Mouse (Mus musculus) ES-Bruce4 (cell line): ENCODE data around the gene Adamts4. TPM values are rescaled to one million over a fixed set of nuclear protein-coding genes. Genes with fewer than 3 reads are reported as not detected.

Experiments
- H3K27ac ChIP-seq: 2 replicates; pipeline ENCODE4 v1.5.1; 2012; ENCODE audit warnings: low read length, inconsistent platforms; ENCODE audit not compliant: insufficient read depth
- H3K27me3 ChIP-seq: 2 replicates; pipeline ENCODE4 v1.6.1; 2012; ENCODE audit warnings: mild to moderate bottlenecking, low read length, inconsistent platforms; ENCODE audit not compliant: control insufficient read depth, poor library complexity, insufficient read depth, severe bottlenecking
- H3K36me3 ChIP-seq: 2 replicates; pipeline ENCODE4 v1.6.1; 2012; ENCODE audit warnings: inconsistent platforms, mild to moderate bottlenecking, low read length, moderate library complexity; ENCODE audit not compliant: control insufficient read depth, poor library complexity, insufficient read depth, severe bottlenecking
- H3K4me1 ChIP-seq: one replicate; pipeline ENCODE4 v1.8.1; 2011; ENCODE audit warnings: low read length; ENCODE audit not compliant: control insufficient read depth, insufficient read depth
- H3K4me3 ChIP-seq: 2 replicates; pipeline ENCODE4 v1.5.1; 2011; ENCODE audit warnings: low read depth, mild to moderate bottlenecking, low read length
- H3K9ac ChIP-seq: 2 replicates; pipeline ENCODE4 v1.6.1; 2012; ENCODE audit warnings: low read depth, mild to moderate bottlenecking, inconsistent platforms; ENCODE audit not compliant: poor library complexity, severe bottlenecking
- H3K9me3 ChIP-seq: replicated peaks from 2 replicates; pipeline ENCODE4 v1.6.1; 2012; ENCODE audit warnings: mild to moderate bottlenecking, low read length, inconsistent platforms; ENCODE audit not compliant: control insufficient read depth, poor library complexity, insufficient read depth, severe bottlenecking
- CTCF ChIP-seq: IDR thresholded peaks from one replicate; pipeline ENCODE4 v1.8.1; 2011; ENCODE audit warnings: low read depth, low read length
- EP300 ChIP-seq: IDR thresholded peaks from 2 replicates; pipeline ENCODE4 v1.6.1; 2011; ENCODE audit warnings: low read depth, low read length; ENCODE audit not compliant: insufficient read depth
- POLR2A ChIP-seq: IDR thresholded peaks from one replicate; pipeline ENCODE4 v1.8.1; 2011; ENCODE audit warnings: low read length; ENCODE audit not compliant: insufficient read depth
- polyA plus RNA-seq: library from polyadenylated mRNA; stranded (reverse); fragments of >200 nt; gene quantifications from 2 replicates; pipeline ENCODE4 v1.2.4, GENCODE M21; 2011; ENCODE audit warnings: low read depth; ENCODE audit not compliant: missing spikeins, insufficient read depth, insufficient read length

Adamts4 gene
- polyA plus RNA-seq, 1 experiment = 3.5 TPM

- Histone ChIP-seq H3K9ac (peak within 1 kb of the TSS; percentile 37), H3K36me3 (no peaks in the 10 kb centered on the region), H3K4me1 (peaks cover 8% of the 10 kb centered on the region), H3K4me3 (peak within 1 kb of the TSS; percentile 62), H3K27me3 (no peaks in the 10 kb centered on the region), H3K9me3 (no peaks in the 10 kb centered on the region), H3K27ac (peak within 1 kb of the TSS; percentile 4; the same call in 1 of the 2 replicates)
- no peak for TF ChIP-seq EP300
- TF ChIP-seq CTCF = no peak
- TF ChIP-seq POLR2A = no peak
Observed at GRCm38 (mm10) chr1:171250680-171251593, 716 bp downstream of the Adamts4 start, which contains the start of gene Ndufs2. TSS of gene Ndufs2 (minus strand) at chr1:171251388.

GRCm38 (mm10) chr1:171251594-171252324 lies 1.5 kb downstream of the Adamts4 start:
- Histone ChIP-seq H3K36me3 (no peaks in the 10 kb centered on the region), H3K27me3 (no peaks in the 10 kb centered on the region), H3K9ac (peak overlapping the region; percentile 37), H3K4me3 (peak overlapping the region; percentile 62), H3K9me3 (no peaks in the 10 kb centered on the region), H3K27ac (peak overlapping the region; percentile 4; the same call in 1 of the 2 replicates), H3K4me1 (peaks cover 8% of the 10 kb centered on the region)
- TF ChIP-seq CTCF = no peak
- no peak for TF ChIP-seq EP300
- TF ChIP-seq POLR2A = no peak

- Histone ChIP-seq H3K27me3 (no peaks in the 10 kb centered on the region), H3K9me3 (no peaks in the 10 kb centered on the region), H3K36me3 (no peaks in the 10 kb centered on the region), H3K27ac (peak overlapping the region; percentile 4; the same call in 1 of the 2 replicates), H3K4me1 (peaks cover 8% of the 10 kb centered on the region), H3K4me3 (peak overlapping the region; percentile 4), H3K9ac (peak overlapping the region; percentile 37)
- TF ChIP-seq CTCF (peak; percentile 34), POLR2A (no peak)
Observed at GRCm38 (mm10) chr1:171252415-171252814, 2.2 kb downstream of the Adamts4 start.

GRCm38 (mm10) chr1:171256095-171256818 lies 6.0 kb downstream of the Adamts4 start:
- no peaks in the 10 kb centered on the region for H3K4me1 ChIP-seq
- H3K27ac ChIP-seq = no peak overlapping the region
- H3K27me3 ChIP-seq = no peaks in the 10 kb centered on the region
- no peak overlapping the region for H3K9ac ChIP-seq
- H3K36me3 ChIP-seq = no peaks in the 10 kb centered on the region
- TF ChIP-seq EP300 (no peak), CTCF (peak; percentile 2)
- no peaks in the 10 kb centered on the region for H3K9me3 ChIP-seq
- H3K4me3 ChIP-seq = no peak overlapping the region

- TF ChIP-seq EP300 = no peak
- TF ChIP-seq CTCF = peak; percentile 58
- TF ChIP-seq POLR2A = no peak
- Histone ChIP-seq H3K4me3 (no peak overlapping the region), H3K36me3 (no peaks in the 10 kb centered on the region), H3K9ac (no peak overlapping the region), H3K27me3 (no peaks in the 10 kb centered on the region), H3K27ac (no peak overlapping the region), H3K4me1 (no peaks in the 10 kb centered on the region), H3K9me3 (no peaks in the 10 kb centered on the region)
Observed at GRCm38 (mm10) chr1:171256937-171257548, 6.8 kb downstream of the Adamts4 start.
